Mouse (Mus musculus) kidney, adult 11 months (tissue): ENCODE measurements around the gene Camk2g.

Source experiments
- DNase-seq: peaks from one replicate; pipeline ENCODE4 v3.0.0; 2022

Gene Camk2g

GRCm38 (mm10) chr14:20793758-20794531 lies at the start of gene Camk2g:
TSS of gene Camk2g (minus strand) at chr14:20794088.
- DNase-seq = peak; percentile 80

GRCm38 (mm10) chr14:20842629-20843028 lies 48.7 kb upstream of the Camk2g start:
- no peak for DNase-seq

- DNase-seq = no peak
Measured at GRCm38 (mm10) chr14:20841526-20841925, 47.6 kb upstream of the Camk2g start.

- no peak for DNase-seq
Measured at GRCm38 (mm10) chr14:20837681-20838080, 43.8 kb upstream of the Camk2g start.

GRCm38 (mm10) chr14:20836905-20837376 lies 43.1 kb upstream of the Camk2g start:
- DNase-seq = no peak

GRCm38 (mm10) chr14:20836171-20836904 lies 42.5 kb upstream of the Camk2g start, which contains the start of gene Plau:
TSS of gene Plau (plus strand) at chr14:20836660.
- peak; percentile 84 for DNase-seq

GRCm38 (mm10) chr14:20834136-20834535 lies 40.2 kb upstream of the Camk2g start:
- no peak for DNase-seq

GRCm38 (mm10) chr14:20833525-20833924 lies 39.6 kb upstream of the Camk2g start:
- DNase-seq = no peak

- no peak for DNase-seq
Measured at GRCm38 (mm10) chr14:20831915-20832314, 38.0 kb upstream of the Camk2g start.

GRCm38 (mm10) chr14:20831141-20831910 lies 37.4 kb upstream of the Camk2g start:
- no peak for DNase-seq

GRCm38 (mm10) chr14:20829523-20830366 lies 35.9 kb upstream of the Camk2g start:
- DNase-seq = no peak

GRCm38 (mm10) chr14:20828524-20828923 lies 34.6 kb upstream of the Camk2g start:
- DNase-seq = no peak

GRCm38 (mm10) chr14:20827491-20827890 lies 33.6 kb upstream of the Camk2g start:
- DNase-seq = no peak

- no peak for DNase-seq
Measured at GRCm38 (mm10) chr14:20827061-20827460, 33.2 kb upstream of the Camk2g start.

- no peak for DNase-seq
Measured at GRCm38 (mm10) chr14:20825516-20825915, 31.6 kb upstream of the Camk2g start.

GRCm38 (mm10) chr14:20824517-20824916 lies 30.6 kb upstream of the Camk2g start:
- DNase-seq = no peak

GRCm38 (mm10) chr14:20815448-20815847 lies 21.6 kb upstream of the Camk2g start:
- DNase-seq = no peak

- DNase-seq = no peak
Measured at GRCm38 (mm10) chr14:20811779-20812406, 18.0 kb upstream of the Camk2g start.

GRCm38 (mm10) chr14:20811236-20811635 lies 17.3 kb upstream of the Camk2g start:
- DNase-seq = no peak

- DNase-seq = no peak
Measured at GRCm38 (mm10) chr14:20809820-20810219, 15.9 kb upstream of the Camk2g start.

GRCm38 (mm10) chr14:20809349-20809748 lies 15.5 kb upstream of the Camk2g start:
- DNase-seq = no peak
